Mouse (Mus musculus): ENCODE measurements around the gene Trappc6a. TPM values are rescaled to one million over a fixed set of nuclear protein-coding genes. Genes with fewer than 3 reads are reported as not detected.

Trappc6a gene
- total RNA-seq, 2 experiments from 2014 or later, result 16.6 to 18.4 TPM

- Histone ChIP-seq H3K27ac (no peak overlapping the region), H3K4me3 (no peak overlapping the region)
- intact Hi-C loops (cut with DNase I), result no loop called here
- DNase-seq (ENCODE audit: extremely low spot score in 1 of 2, low spot score in 2 of 2), result no peak
- TF ChIP-seq CTCF (IDR thresholded peaks at IDR 0.05), result no peak
Measured at GRCm38 (mm10) chr7:19468279-19468678, 39.9 kb upstream of the Trappc6a start.

GRCm38 (mm10) chr7:19469404-19469803 lies 38.8 kb upstream of the Trappc6a start:
- intact Hi-C loops (cut with DNase I), result no loop called here
- no peak for TF ChIP-seq CTCF (IDR thresholded peaks at IDR 0.05)
- Histone ChIP-seq H3K27ac (no peak overlapping the region), H3K4me3 (no peak overlapping the region)
- no peak for DNase-seq (ENCODE audit: extremely low spot score in 1 of 2, low spot score in 2 of 2)

GRCm38 (mm10) chr7:19470308-19470707 lies 37.9 kb upstream of the Trappc6a start:
- TF ChIP-seq CTCF (IDR thresholded peaks at IDR 0.05), result no peak
- intact Hi-C loops (cut with DNase I), result no loop called here
- H3K4me3 ChIP-seq, result no peak overlapping the region
- DNase-seq (ENCODE audit: extremely low spot score in 1 of 2, low spot score in 2 of 2), result no peak
- no peak overlapping the region for H3K27ac ChIP-seq

- intact Hi-C loops (cut with DNase I), result no loop called here
- no peak overlapping the region for H3K4me3 ChIP-seq
- no peak for DNase-seq (ENCODE audit: extremely low spot score in 1 of 2, low spot score in 2 of 2)
- no peak for TF ChIP-seq CTCF (IDR thresholded peaks at IDR 0.05)
- no peak overlapping the region for H3K27ac ChIP-seq
Measured at GRCm38 (mm10) chr7:19472403-19472802, 35.8 kb upstream of the Trappc6a start.

GRCm38 (mm10) chr7:19473875-19474443 lies 34.2 kb upstream of the Trappc6a start:
- H3K27ac ChIP-seq, result peak overlapping the region; percentile 78
- DNase-seq (ENCODE audit: extremely low spot score in 1 of 2, low spot score in 2 of 2), result peak; percentile 82 to 84
- intact Hi-C loops (cut with DNase I), result no loop called here
- peak overlapping the region; percentile 62 for H3K4me3 ChIP-seq
- TF ChIP-seq CTCF (IDR thresholded peaks at IDR 0.05), result no peak

- intact Hi-C loops (cut with DNase I), result no loop called here
- Histone ChIP-seq H3K27ac (no peak overlapping the region), H3K4me3 (no peak overlapping the region)
- TF ChIP-seq CTCF (IDR thresholded peaks at IDR 0.05), result peak; percentile 8
- no peak for DNase-seq (ENCODE audit: extremely low spot score in 1 of 2, low spot score in 2 of 2)
Measured at GRCm38 (mm10) chr7:19477084-19477483, 31.1 kb upstream of the Trappc6a start.

GRCm38 (mm10) chr7:19477624-19478384 lies 30.4 kb upstream of the Trappc6a start:
- Histone ChIP-seq H3K27ac (no peak overlapping the region), H3K4me3 (no peak overlapping the region)
- no peak for DNase-seq (ENCODE audit: extremely low spot score in 1 of 2, low spot score in 2 of 2)
- intact Hi-C loops (cut with DNase I), result no loop called here
- TF ChIP-seq CTCF (IDR thresholded peaks at IDR 0.05), result no peak

- no peak overlapping the region for H3K4me3 ChIP-seq
- intact Hi-C loops (cut with DNase I), result no loop called here
- H3K27ac ChIP-seq, result no peak overlapping the region
- no peak for DNase-seq (ENCODE audit: extremely low spot score in 1 of 2, low spot score in 2 of 2)
- TF ChIP-seq CTCF (IDR thresholded peaks at IDR 0.05), result no peak
Measured at GRCm38 (mm10) chr7:19483281-19483680, 24.9 kb upstream of the Trappc6a start.

- no peak for TF ChIP-seq CTCF (IDR thresholded peaks at IDR 0.05)
- H3K4me3 ChIP-seq, result no peak overlapping the region
- DNase-seq (ENCODE audit: extremely low spot score in 1 of 2, low spot score in 2 of 2), result no peak
- intact Hi-C loops (cut with DNase I), result no loop called here
- H3K27ac ChIP-seq, result no peak overlapping the region
Measured at GRCm38 (mm10) chr7:19485488-19485887, 22.7 kb upstream of the Trappc6a start.

GRCm38 (mm10) chr7:19486549-19486948 lies 21.6 kb upstream of the Trappc6a start:
- TF ChIP-seq CTCF (IDR thresholded peaks at IDR 0.05), result no peak
- intact Hi-C loops (cut with DNase I), result no loop called here
- no peak for DNase-seq (ENCODE audit: extremely low spot score in 1 of 2, low spot score in 2 of 2)
- H3K27ac ChIP-seq, result no peak overlapping the region
- no peak overlapping the region for H3K4me3 ChIP-seq

GRCm38 (mm10) chr7:19489525-19489924 lies 18.7 kb upstream of the Trappc6a start:
- TF ChIP-seq CTCF (IDR thresholded peaks at IDR 0.05), result no peak
- peak overlapping the region; percentile 31 for H3K4me3 ChIP-seq
- intact Hi-C loops (cut with DNase I), result no loop called here
- no peak overlapping the region for H3K27ac ChIP-seq
- DNase-seq (ENCODE audit: extremely low spot score in 1 of 2, low spot score in 2 of 2), result no peak

GRCm38 (mm10) chr7:19491731-19492130 lies 16.5 kb upstream of the Trappc6a start:
- Histone ChIP-seq H3K4me3 (no peak overlapping the region), H3K27ac (no peak overlapping the region)
- TF ChIP-seq CTCF (IDR thresholded peaks at IDR 0.05), result no peak; the same call in 1 of the 2 replicates
- no peak for DNase-seq (ENCODE audit: extremely low spot score in 1 of 2, low spot score in 2 of 2)
- intact Hi-C loops (cut with DNase I), result no loop called here

Data from left cerebral cortex, adult 2 months (tissue).